Mouse (Mus musculus) E14TG2a.4 (cell line): ENCODE data around the gene Eif4a3.
"Not testable (repeated sequence)": the region's sequence is repeated elsewhere in the genome, so short reads cannot be mapped to it uniquely, and the experiment has no call there.

Source experiments
- H3K27me3 ChIP-seq: 2 replicates; pipeline ENCODE4 v1.6.1; 2014; ENCODE audit warnings: low read length, control low read depth; ENCODE audit not compliant: insufficient read depth
- H3K36me3 ChIP-seq: 2 replicates; pipeline ENCODE4 v1.6.1; 2014; ENCODE audit warnings: low read length, control low read depth; ENCODE audit not compliant: insufficient read depth
- H3K4me1 ChIP-seq: replicated peaks from 2 replicates; pipeline ENCODE4 v1.6.1; 2014; ENCODE audit warnings: low read depth, low read length, control low read depth
- H3K4me3 ChIP-seq: replicated peaks from 2 replicates; pipeline ENCODE4 v1.5.1; 2014; ENCODE audit warnings: mild to moderate bottlenecking, low read length
- H3K9me3 ChIP-seq: 2 replicates; pipeline ENCODE4 v1.6.1; 2014; ENCODE audit warnings: low read length, control low read depth
- CTCF ChIP-seq: conservative IDR thresholded peaks from 2 replicates; pipeline ENCODE4 v1.5.1; 2014; ENCODE audit warnings: low read length
- NANOG ChIP-seq: IDR thresholded peaks from 2 replicates; pipeline ENCODE4 v1.6.1; 2014; ENCODE audit warnings: borderline replicate concordance, low read length, mixed read lengths
- POU5F1 ChIP-seq: IDR thresholded peaks from 2 replicates; pipeline ENCODE4 v1.6.1; 2014; ENCODE audit warnings: low read length, borderline replicate concordance

Eif4a3 gene

GRCm38 (mm10) chr11:119287207-119287992 is 12.5 kb downstream of the Eif4a3 start:
- H3K27me3 ChIP-seq, result no peaks in the 10 kb centered on the region
- no peaks in the 10 kb centered on the region for H3K9me3 ChIP-seq
- H3K4me3 ChIP-seq, result no peak overlapping the region
- H3K36me3 ChIP-seq, result peaks cover 98% of the 10 kb centered on the region
- H3K4me1 ChIP-seq, result peaks cover 14% of the 10 kb centered on the region
- TF ChIP-seq CTCF, result no peak
- no peak for TF ChIP-seq NANOG
- TF ChIP-seq POU5F1, result no peak

- H3K4me1 ChIP-seq, result peaks cover 11% of the 10 kb centered on the region
- TF ChIP-seq NANOG (no peak), CTCF (no peak), POU5F1 (no peak)
Observed at GRCm38 (mm10) chr11:119285791-119286527, 13.9 kb downstream of the Eif4a3 start.

GRCm38 (mm10) chr11:119281030-119281429 is 18.9 kb downstream of the Eif4a3 start:
- peaks cover 89% of the 10 kb centered on the region for H3K36me3 ChIP-seq
- no peaks in the 10 kb centered on the region for H3K27me3 ChIP-seq
- TF ChIP-seq CTCF, result no peak
- no peak for TF ChIP-seq POU5F1
- no peak for TF ChIP-seq NANOG
- H3K4me3 ChIP-seq, result no peak overlapping the region
- peaks cover 37% of the 10 kb centered on the region for H3K4me1 ChIP-seq
- no peaks in the 10 kb centered on the region; the same call in 1 of the 2 replicates for H3K9me3 ChIP-seq

More at GRCm38 (mm10) chr11:119285791-119286527, 13.9 kb downstream of the Eif4a3 start:
- H3K36me3 ChIP-seq, result peaks cover 96% of the 10 kb centered on the region
- no peaks in the 10 kb centered on the region for H3K27me3 ChIP-seq
- no peaks in the 10 kb centered on the region for H3K9me3 ChIP-seq
- H3K4me3 ChIP-seq, result no peak overlapping the region

- no peak for TF ChIP-seq NANOG
- TF ChIP-seq CTCF, result peak; percentile 79
- no peak for TF ChIP-seq POU5F1
- Histone ChIP-seq H3K4me3 (no peak overlapping the region), H3K4me1 (peaks cover 87% of the 10 kb centered on the region), H3K9me3 (no peaks in the 10 kb centered on the region; the same call in 1 of the 2 replicates), H3K36me3 (peaks cover 72% of the 10 kb centered on the region), H3K27me3 (peaks cover 6% of the 10 kb centered on the region; the same call in 1 of the 2 replicates)
Observed at GRCm38 (mm10) chr11:119273186-119273930, 26.5 kb downstream of the Eif4a3 start.

GRCm38 (mm10) chr11:119272492-119272891 is 27.4 kb downstream of the Eif4a3 start:
- Histone ChIP-seq H3K4me1 (peaks cover 84% of the 10 kb centered on the region), H3K36me3 (peaks cover 64% of the 10 kb centered on the region)
- H3K27me3 ChIP-seq, H3K9me3 ChIP-seq, H3K4me3 ChIP-seq: not testable (repeated sequence)
- TF ChIP-seq CTCF, result peak; percentile 56

- Histone ChIP-seq H3K4me3 (peak overlapping the region; percentile 78), H3K9me3 (no peaks in the 10 kb centered on the region), H3K27me3 (peaks cover 11% of the 10 kb centered on the region), H3K4me1 (peaks cover 76% of the 10 kb centered on the region), H3K36me3 (peaks cover 32% of the 10 kb centered on the region)
- TF ChIP-seq NANOG (no peak), POU5F1 (no peak), CTCF (no peak)
Observed at GRCm38 (mm10) chr11:119268557-119269195, 31.2 kb downstream of the Eif4a3 start.

GRCm38 (mm10) chr11:119267768-119268556 is 31.9 kb downstream of the Eif4a3 start, which contains the start of gene Gaa:
Gene Gaa, plus strand, starts transcription at chr11:119267887.
- peaks cover 14% of the 10 kb centered on the region for H3K27me3 ChIP-seq
- no peak for TF ChIP-seq POU5F1
- peak; percentile 72 for TF ChIP-seq CTCF
- H3K4me3 ChIP-seq, result peak within 1 kb of the TSS; percentile 78
- peaks cover 76% of the 10 kb centered on the region for H3K4me1 ChIP-seq
- H3K9me3 ChIP-seq, result no peaks in the 10 kb centered on the region
- H3K36me3 ChIP-seq, result peaks cover 30% of the 10 kb centered on the region
